Mouse (Mus musculus) heart, embryonic 12.5 days (tissue): ENCODE measurements around the gene Gm13276. TPM values are rescaled to one million over a fixed set of nuclear protein-coding genes. Genes with fewer than 3 reads are reported as not detected.
"Not testable (repeated sequence)": the region's sequence is repeated elsewhere in the genome, so short reads cannot be mapped to it uniquely, and the experiment has no call there.

Experiments
- ATAC-seq: fragments of 200-750 bp; cut with Nextera tagmentation; 2 replicates; pipeline ENCODE4 v1.8.0; 2017; ENCODE audit warnings: moderate TSS enrichment, moderate library complexity; ENCODE audit not compliant: insufficient number of reproducible peaks, low FRiP score
- H3K27ac ChIP-seq: fragments of 300-500 bp; sonication (generic); 2 replicates; pipeline ENCODE4 v1.5.1; 2016; ENCODE audit warnings: mild to moderate bottlenecking, moderate library complexity; ENCODE audit not compliant: poor library complexity, severe bottlenecking
- H3K27me3 ChIP-seq: fragments of 300-500 bp; sonication (generic); replicated peaks from 2 replicates; pipeline ENCODE4 v1.6.1; 2016; ENCODE audit warnings: mild to moderate bottlenecking, moderate library complexity
- H3K36me3 ChIP-seq: fragments of 300-500 bp; sonication (generic); 2 replicates; pipeline ENCODE4 v1.6.1; 2016; ENCODE audit warnings: mild to moderate bottlenecking, moderate library complexity
- H3K4me1 ChIP-seq: fragments of 300-500 bp; sonication (generic); replicated peaks from 2 replicates; pipeline ENCODE4 v1.6.1; 2016; ENCODE audit warnings: mild to moderate bottlenecking
- H3K4me2 ChIP-seq: fragments of 300-500 bp; sonication (generic); 2 replicates; pipeline ENCODE4 v1.6.1; 2016; ENCODE audit warnings: mild to moderate bottlenecking, moderate library complexity
- H3K4me3 ChIP-seq: fragments of 300-500 bp; sonication (generic); 2 replicates; pipeline ENCODE4 v1.5.1; 2016; ENCODE audit warnings: mild to moderate bottlenecking
- H3K9ac ChIP-seq: fragments of 300-500 bp; sonication (generic); 2 replicates; pipeline ENCODE4 v1.6.1; 2016; ENCODE audit warnings: mild to moderate bottlenecking, moderate library complexity
- H3K9me3 ChIP-seq: fragments of 300-500 bp; sonication (generic); replicated peaks from 2 replicates; pipeline ENCODE4 v1.6.1; 2016; ENCODE audit warnings: mild to moderate bottlenecking, moderate library complexity
- WGBS: fragments of 180-500 bp; shearing (Covaris S2); methylation state at CpG from one replicate; pipeline ENCODE4 v1.1.7; 2016; 5-methylcytosine and 5-hydroxymethylcytosine counted together
- polyA plus RNA-seq: library from polyadenylated mRNA; unstranded; fragments of >200 nt; fragmentation: Nextera tagmentation; extraction: Ambion mirVana; gene quantifications from 2 replicates; pipeline ENCODE4 v1.2.1, GENCODE M21; 2016

Gm13276 gene
- polyA plus RNA-seq, 1 experiment from 2014 or later: not detected

GRCm38 (mm10) chr4:88827116-88827515 is 41.6 kb downstream of the Gm13276 start, which contains the start of gene Ifna6:
Gene Ifna6 (plus strand): TSS chr4:88827416.
- not testable (repeated sequence) for H3K9me3 ChIP-seq, H3K27ac ChIP-seq, H3K4me3 ChIP-seq, H3K9ac ChIP-seq, H3K27me3 ChIP-seq, H3K4me2 ChIP-seq, H3K36me3 ChIP-seq, H3K4me1 ChIP-seq, ATAC-seq

GRCm38 (mm10) chr4:88830523-88830922 is 45.0 kb downstream of the Gm13276 start:
- no peak for ATAC-seq
- no peaks in the 10 kb centered on the region for H3K36me3 ChIP-seq
- H3K27ac ChIP-seq: no peak overlapping the region
- H3K4me1 ChIP-seq: no peaks in the 10 kb centered on the region
- no peak overlapping the region for H3K9ac ChIP-seq
- 28% methylated on average over 4 of the region's 4 CpGs for WGBS
- no peak overlapping the region for H3K4me3 ChIP-seq
- H3K9me3 ChIP-seq: no peaks in the 10 kb centered on the region
- no peak overlapping the region for H3K4me2 ChIP-seq
- H3K27me3 ChIP-seq: no peaks in the 10 kb centered on the region; the same call in 1 of the 2 replicates

- not testable (repeated sequence) for H3K4me3 ChIP-seq, H3K27ac ChIP-seq, H3K27me3 ChIP-seq, H3K9me3 ChIP-seq, H3K4me1 ChIP-seq, ATAC-seq, H3K36me3 ChIP-seq, H3K4me2 ChIP-seq, H3K9ac ChIP-seq
- WGBS: 58% methylated on average over 1 of the region's 1 CpGs
Observed at GRCm38 (mm10) chr4:88835225-88835624, 49.7 kb downstream of the Gm13276 start, which contains the start of gene Ifna5. Gene Ifna5 (plus strand): TSS chr4:88835525.

Other genes with a start within 250 kb of the Gm13276 start
- gene Ifna15, start 227.5 kb upstream of the Gm13276 start, polyA plus RNA-seq: not detected in 2 replicates
- gene Ifna14, start 213.9 kb upstream of the Gm13276 start, polyA plus RNA-seq: not detected in 2 replicates
- gene Ifna9, start 193.3 kb upstream of the Gm13276 start, polyA plus RNA-seq: not detected in 2 replicates
- gene Ifna12, start 182.3 kb upstream of the Gm13276 start, polyA plus RNA-seq: not detected in 2 replicates
- gene C87499, start 151.3 kb upstream of the Gm13276 start, polyA plus RNA-seq: not detected in 2 replicates
- gene Ifna13, start 141.2 kb upstream of the Gm13276 start, polyA plus RNA-seq: not detected in 2 replicates
- gene Ifna16, start 108.8 kb upstream of the Gm13276 start, polyA plus RNA-seq: not detected in 2 replicates
- gene Ifna2, start 101.8 kb upstream of the Gm13276 start, polyA plus RNA-seq: not detected in 2 replicates
- not detected in 2 replicates for gene Ifnab, start 94.3 kb upstream of the Gm13276 start, polyA plus RNA-seq
- gene Gm26566, start 63.9 kb upstream of the Gm13276 start, polyA plus RNA-seq: 0.83 and 1.1 TPM in 2 replicates
- 108 and 112 TPM in 2 replicates for gene Klhl9, start 63.2 kb upstream of the Gm13276 start, polyA plus RNA-seq
- not detected in 2 replicates for gene Gm13271, start 30.8 kb upstream of the Gm13276 start, polyA plus RNA-seq
- gene Gm13283, start 25.6 kb upstream of the Gm13276 start, polyA plus RNA-seq: 0.14 TPM in 1 of 2 replicates, not detected in the other
- gene Gm13290, start 11.9 kb upstream of the Gm13276 start, polyA plus RNA-seq: 0.33 and 0.35 TPM in 2 replicates
- gene Gm13289, start 8.8 kb upstream of the Gm13276 start, polyA plus RNA-seq: not detected in 2 replicates
- 0.24 TPM in 1 of 2 replicates, not detected in the other for gene Gm13272, start 5.9 kb upstream of the Gm13276 start, polyA plus RNA-seq
- gene Ifnz, start 3.6 kb upstream of the Gm13276 start, polyA plus RNA-seq: 0.15 and 0.33 TPM in 2 replicates
- not detected in 2 replicates for gene Gm13277, start 2.9 kb downstream of the Gm13276 start, polyA plus RNA-seq
- not detected in 2 replicates for gene Gm13278, start 5.8 kb downstream of the Gm13276 start, polyA plus RNA-seq
- gene Gm13275, start 8.8 kb downstream of the Gm13276 start, polyA plus RNA-seq: not detected in 2 replicates
- not detected in 2 replicates for gene Gm13279, start 11.7 kb downstream of the Gm13276 start, polyA plus RNA-seq
- 1.1 TPM in 1 of 2 replicates, not detected in the other for gene Gm13285, start 14.0 kb downstream of the Gm13276 start, polyA plus RNA-seq
- 1.2 TPM in 1 of 2 replicates, not detected in the other for gene Gm13287, start 17.5 kb downstream of the Gm13276 start, polyA plus RNA-seq
- gene Gm13288, start 19.8 kb downstream of the Gm13276 start, polyA plus RNA-seq: not detected in 2 replicates
- gene Ifna7, start 30.5 kb downstream of the Gm13276 start, polyA plus RNA-seq: not detected in 2 replicates
- not detected in 2 replicates for gene Ifna11, start 34.2 kb downstream of the Gm13276 start, polyA plus RNA-seq
- gene Ifna6, start 41.7 kb downstream of the Gm13276 start, polyA plus RNA-seq: not detected in 2 replicates
- not detected in 2 replicates for gene Ifna5, start 49.8 kb downstream of the Gm13276 start, polyA plus RNA-seq
- gene Ifna4, start 56.2 kb downstream of the Gm13276 start, polyA plus RNA-seq: not detected in 2 replicates
- gene Ifna1, start 64.4 kb downstream of the Gm13276 start, polyA plus RNA-seq: not detected in 2 replicates
- gene Ifne, start 94.5 kb downstream of the Gm13276 start, polyA plus RNA-seq: not detected in 2 replicates